Mouse (Mus musculus) bone marrow, adult 2 months (tissue): ENCODE data around the gene Olfr1500.

Source experiments
- CTCF ChIP-seq: fragments of 200-500 bp; IDR thresholded peaks from 2 replicates; pipeline ENCODE4 v1.5.1; 2011; ENCODE audit warnings: low read length, control low read depth; ENCODE audit not compliant: control insufficient read depth, insufficient read depth
- POLR2A ChIP-seq: fragments of 200-500 bp; IDR thresholded peaks from 2 replicates; pipeline ENCODE4 v1.6.1; 2011; ENCODE audit warnings: low read depth, mild to moderate bottlenecking, control low read depth, low read length, borderline replicate concordance; ENCODE audit not compliant: control insufficient read depth

- TF ChIP-seq CTCF: no peak
- no peak for TF ChIP-seq POLR2A
Measured at GRCm38 (mm10) chr19:13819347-13819746, 10.9 kb downstream of the Olfr1500 start, which contains the start of gene Olfr1499.
